Mouse (Mus musculus): ENCODE results near the gene Uvrag. TPM values are rescaled to one million over a fixed set of nuclear protein-coding genes. Genes with fewer than 3 reads are reported as not detected.

Gene Uvrag
- total and polyA plus RNA-seq, 3 experiments, result 15.0 to 19.5 TPM; not detected in 1

GRCm38 (mm10) chr7:98916581-98916980, 224.4 kb downstream of the Uvrag start:
- Histone ChIP-seq H3K9me3 (replicated peaks; ENCODE audit: insufficient read depth, low read length) (no peaks in the 10 kb centered on the region), H3K27me3 (ENCODE audit: control insufficient read depth in 1 of 2, insufficient read depth in 2 of 2, low read length in 2 of 2) (no peaks in the 10 kb centered on the region), H3K36me3 (ENCODE audit: control insufficient read depth in 1 of 2, insufficient read depth in 2 of 2, low read length in 2 of 2) (no peaks in the 10 kb centered on the region), H3K79me2 (ENCODE audit: control insufficient read depth, insufficient read depth, low read length, poor library complexity) (no peaks in the 10 kb centered on the region), H3K9ac (ENCODE audit: control insufficient read depth, low read depth, low read length, poor library complexity, severe bottlenecking) (no peak overlapping the region), H3K4me1 (ENCODE audit: control insufficient read depth in 1 of 2, insufficient read depth in 2 of 2, low read length in 2 of 2) (no peaks in the 10 kb centered on the region), H3K4me3 (ENCODE audit: control insufficient read depth in 1 of 2, insufficient read depth in 1 of 2, low read depth in 2 of 2, low read length in 2 of 2) (no peak overlapping the region), H3K27ac (ENCODE audit: control insufficient read depth, low read depth, low read length) (no peak overlapping the region)
- no peak for DNase-seq (ENCODE audit: low read depth, low spot score)
- no peak for TF ChIP-seq ELF1 (IDR thresholded peaks at IDR 0.05; ENCODE audit: low read depth, low read length)
- no peak for TF ChIP-seq POLR2A (IDR thresholded peaks at IDR 0.05; ENCODE audit: control insufficient read depth in 1 of 2, insufficient read depth in 1 of 2, low read depth in 1 of 2, low read length in 2 of 2, poor library complexity in 1 of 2)

GRCm38 (mm10) chr7:98912953-98913360, 228.0 kb downstream of the Uvrag start:
- H3K9ac ChIP-seq (ENCODE audit: control insufficient read depth, low read depth, low read length, poor library complexity, severe bottlenecking), result no peak overlapping the region
- H3K79me2 ChIP-seq (ENCODE audit: control insufficient read depth, insufficient read depth, low read length, poor library complexity), result no peaks in the 10 kb centered on the region
- no peaks in the 10 kb centered on the region; a peak in 1 of 4 replicates for H3K36me3 ChIP-seq (ENCODE audit: control insufficient read depth in 1 of 2, insufficient read depth in 2 of 2, low read length in 2 of 2)
- H3K27ac ChIP-seq (ENCODE audit: control insufficient read depth, low read depth, low read length), result no peak overlapping the region
- H3K4me1 ChIP-seq (ENCODE audit: control insufficient read depth in 1 of 2, insufficient read depth in 2 of 2, low read length in 2 of 2), result no peaks in the 10 kb centered on the region
- no peaks in the 10 kb centered on the region for H3K27me3 ChIP-seq (ENCODE audit: control insufficient read depth in 1 of 2, insufficient read depth in 2 of 2, low read length in 2 of 2)
- H3K9me3 ChIP-seq (replicated peaks; ENCODE audit: insufficient read depth, low read length), result no peaks in the 10 kb centered on the region
- H3K4me3 ChIP-seq (ENCODE audit: control insufficient read depth in 1 of 2, insufficient read depth in 1 of 2, low read depth in 2 of 2, low read length in 2 of 2), result no peak overlapping the region
- TF ChIP-seq MAFK (IDR thresholded peaks at IDR 0.05; ENCODE audit: borderline replicate concordance, low read depth, low read length), result no peak
- TF ChIP-seq GABPA (IDR thresholded peaks at IDR 0.05; ENCODE audit: low read depth, low read length), result no peak
- no peak for TF ChIP-seq ZNF384 (IDR thresholded peaks at IDR 0.05; ENCODE audit: low read depth, low read length)
- no peak for DNase-seq (ENCODE audit: low read depth, low spot score)

- no peak for DNase-seq (ENCODE audit: low read depth, low spot score)
- no peak overlapping the region for H3K9ac ChIP-seq (ENCODE audit: control insufficient read depth, low read depth, low read length, poor library complexity, severe bottlenecking)
- no peak for TF ChIP-seq CTCF (IDR thresholded peaks at IDR 0.05 in 2 of 3, conservative IDR thresholded peaks at IDR 0.05 in 1 of 3; ENCODE audit: control insufficient read depth in 1 of 3, insufficient read depth in 1 of 3, low read depth in 2 of 3, low read length in 3 of 3, poor library complexity in 1 of 3, severe bottlenecking in 1 of 3)
- TF ChIP-seq CHD2 (IDR thresholded peaks at IDR 0.05; ENCODE audit: low read length), result no peak
- no peak for TF ChIP-seq GABPA (IDR thresholded peaks at IDR 0.05; ENCODE audit: low read depth, low read length)
- no peak for TF ChIP-seq MEF2A (IDR thresholded peaks at IDR 0.05; ENCODE audit: extremely low read depth, insufficient replicate concordance, low read depth, low read length, poor library complexity, severe bottlenecking)
- TF ChIP-seq RCOR1 (IDR thresholded peaks at IDR 0.05; ENCODE audit: low read depth, low read length), result no peak
- no peak for TF ChIP-seq ZC3H11A (IDR thresholded peaks at IDR 0.05; ENCODE audit: low read depth, low read length)
- TF ChIP-seq ETS1 (IDR thresholded peaks at IDR 0.05; ENCODE audit: low read depth, low read length), result no peak
- no peak for TF ChIP-seq MAFK (IDR thresholded peaks at IDR 0.05; ENCODE audit: borderline replicate concordance, low read depth, low read length)
- no peak for TF ChIP-seq EP300 (IDR thresholded peaks at IDR 0.05; ENCODE audit: low read depth in 1 of 2, low read length in 2 of 2)
- no peak for TF ChIP-seq POLR2AphosphoS2 (IDR thresholded peaks at IDR 0.05; ENCODE audit: low read length)
- no peak for TF ChIP-seq TAL1 (IDR thresholded peaks at IDR 0.05; ENCODE audit: low read length)
Observed at GRCm38 (mm10) chr7:98911276-98911675, 229.7 kb downstream of the Uvrag start.

More at GRCm38 (mm10) chr7:98911276-98911675, 229.7 kb downstream of the Uvrag start:
- Histone ChIP-seq H3K27ac (ENCODE audit: control insufficient read depth, low read depth, low read length) (no peak overlapping the region), H3K79me2 (ENCODE audit: control insufficient read depth, insufficient read depth, low read length, poor library complexity) (no peaks in the 10 kb centered on the region), H3K36me3 (ENCODE audit: control insufficient read depth in 1 of 2, insufficient read depth in 2 of 2, low read length in 2 of 2) (no peaks in the 10 kb centered on the region; a peak in 1 of 4 replicates), H3K4me1 (ENCODE audit: control insufficient read depth in 1 of 2, insufficient read depth in 2 of 2, low read length in 2 of 2) (no peaks in the 10 kb centered on the region), H3K4me3 (ENCODE audit: control insufficient read depth in 1 of 2, insufficient read depth in 1 of 2, low read depth in 2 of 2, low read length in 2 of 2) (no peak overlapping the region), H3K27me3 (ENCODE audit: control insufficient read depth in 1 of 2, insufficient read depth in 2 of 2, low read length in 2 of 2) (no peaks in the 10 kb centered on the region), H3K9me3 (replicated peaks; ENCODE audit: insufficient read depth, low read length) (no peaks in the 10 kb centered on the region)
